Mouse (Mus musculus): ENCODE measurements at regions not wholly inside any gene's neighbourhood (a gene's known extent, or its start where the extent isn't known, plus 50 kb on each side); places are given as distances from the start of the nearest gene placed in this dataset.

- Histone ChIP-seq H3K27me3 (ENCODE audit: control insufficient read depth, insufficient read depth, low read length) (no peaks in the 10 kb centered on the region), H3K4me2 (ENCODE audit: low read depth, low read length) (no peak overlapping the region), H3K4me1 (ENCODE audit: control insufficient read depth, insufficient read depth) (0 out of 2 replicates have a peak, but pooled peaks cover 9% of the 10 kb centered on the region), H3K4me3 (ENCODE audit: low read depth, low read length) (no peak overlapping the region), H3K27ac (ENCODE audit: low read depth) (no peak overlapping the region), H3K36me3 (replicated peaks; ENCODE audit: control insufficient read depth, insufficient read depth, low read length) (no peaks in the 10 kb centered on the region), H3K9ac (replicated peaks; ENCODE audit: low read depth, low read length) (no peak overlapping the region), H3K9me3 (replicated peaks; ENCODE audit: control insufficient read depth, low read length) (no peaks in the 10 kb centered on the region)
- DNase-seq (ENCODE audit: low spot score) (no peak), ATAC-seq (ENCODE audit: insufficient read depth, low read depth) (no peak)
- WGBS, result 57% methylated on average over 13 of the region's 13 CpGs
- TF ChIP-seq CTCF (IDR thresholded peaks at IDR 0.05; ENCODE audit: low read depth), result no peak
- no peak for TF ChIP-seq EP300 (IDR thresholded peaks at IDR 0.05; ENCODE audit: low read depth)
Measured at GRCm38 (mm10) chr3:52600581-52600980, 332.4 kb downstream of the Foxo1 start.

GRCm38 (mm10) chr3:52600146-52600545 lies 332.0 kb downstream of the Foxo1 start:
- H3K9me3 ChIP-seq (replicated peaks; ENCODE audit: control insufficient read depth, low read length), result no peaks in the 10 kb centered on the region

GRCm38 (mm10) chr3:52586418-52586817 lies 318.3 kb downstream of the Foxo1 start:
- no peaks in the 10 kb centered on the region for H3K27me3 ChIP-seq (ENCODE audit: control insufficient read depth, insufficient read depth, low read length)
- DNase-seq (ENCODE audit: low spot score) (no peak), ATAC-seq (ENCODE audit: insufficient read depth, low read depth) (no peak)
- no peaks in the 10 kb centered on the region for H3K9me3 ChIP-seq (replicated peaks; ENCODE audit: control insufficient read depth, low read length)
- TF ChIP-seq EP300 (IDR thresholded peaks at IDR 0.05; ENCODE audit: low read depth) (no peak), CTCF (IDR thresholded peaks at IDR 0.05; ENCODE audit: low read depth) (no peak)
- no peaks in the 10 kb centered on the region for H3K4me1 ChIP-seq (ENCODE audit: control insufficient read depth, insufficient read depth)
- WGBS, result 93% methylated on average over 4 of the region's 4 CpGs
- H3K36me3 ChIP-seq (replicated peaks; ENCODE audit: control insufficient read depth, insufficient read depth, low read length), result no peaks in the 10 kb centered on the region
- H3K4me3 ChIP-seq (ENCODE audit: low read depth, low read length), result no peak overlapping the region
- H3K9ac ChIP-seq (replicated peaks; ENCODE audit: low read depth, low read length), result no peak overlapping the region
- no peak overlapping the region for H3K4me2 ChIP-seq (ENCODE audit: low read depth, low read length)
- no peak overlapping the region for H3K27ac ChIP-seq (ENCODE audit: low read depth)

More at GRCm38 (mm10) chr3:52600146-52600545, 332.0 kb downstream of the Foxo1 start:
- 0 out of 2 replicates have a peak, but pooled peaks cover 9% of the 10 kb centered on the region for H3K4me1 ChIP-seq (ENCODE audit: control insufficient read depth, insufficient read depth)
- no peak overlapping the region for H3K4me3 ChIP-seq (ENCODE audit: low read depth, low read length)
- DNase-seq (ENCODE audit: low spot score) (no peak), ATAC-seq (ENCODE audit: insufficient read depth, low read depth) (no peak)
- H3K9ac ChIP-seq (replicated peaks; ENCODE audit: low read depth, low read length), result no peak overlapping the region
- TF ChIP-seq EP300 (IDR thresholded peaks at IDR 0.05; ENCODE audit: low read depth) (no peak), CTCF (IDR thresholded peaks at IDR 0.05; ENCODE audit: low read depth) (no peak)
- peak overlapping the region; percentile 15; the same call in 1 of the 2 replicates for H3K27ac ChIP-seq (ENCODE audit: low read depth)
- H3K27me3 ChIP-seq (ENCODE audit: control insufficient read depth, insufficient read depth, low read length), result no peaks in the 10 kb centered on the region
- H3K36me3 ChIP-seq (replicated peaks; ENCODE audit: control insufficient read depth, insufficient read depth, low read length), result no peaks in the 10 kb centered on the region
- WGBS, result 85% methylated on average over 4 of the region's 4 CpGs
- H3K4me2 ChIP-seq (ENCODE audit: low read depth, low read length), result no peak overlapping the region

- no peaks in the 10 kb centered on the region for H3K9me3 ChIP-seq (replicated peaks; ENCODE audit: control insufficient read depth, low read length)
- TF ChIP-seq EP300 (IDR thresholded peaks at IDR 0.05; ENCODE audit: low read depth) (no peak), CTCF (IDR thresholded peaks at IDR 0.05; ENCODE audit: low read depth) (no peak)
- no peak overlapping the region for H3K4me3 ChIP-seq (ENCODE audit: low read depth, low read length)
- H3K9ac ChIP-seq (replicated peaks; ENCODE audit: low read depth, low read length), result no peak overlapping the region
- no peak overlapping the region for H3K27ac ChIP-seq (ENCODE audit: low read depth)
- 68% methylated on average over 3 of the region's 3 CpGs for WGBS
- H3K36me3 ChIP-seq (replicated peaks; ENCODE audit: control insufficient read depth, insufficient read depth, low read length), result no peaks in the 10 kb centered on the region
- no peak overlapping the region for H3K4me2 ChIP-seq (ENCODE audit: low read depth, low read length)
- DNase-seq (ENCODE audit: low spot score), result no peak
- ATAC-seq (ENCODE audit: insufficient read depth, low read depth), result no peak
- no peaks in the 10 kb centered on the region for H3K4me1 ChIP-seq (ENCODE audit: control insufficient read depth, insufficient read depth)
- no peaks in the 10 kb centered on the region for H3K27me3 ChIP-seq (ENCODE audit: control insufficient read depth, insufficient read depth, low read length)
Measured at GRCm38 (mm10) chr3:52579917-52580316, 311.8 kb downstream of the Foxo1 start.

GRCm38 (mm10) chr3:52579096-52579495 lies 311.0 kb downstream of the Foxo1 start:
- no peak for ATAC-seq (ENCODE audit: insufficient read depth, low read depth)
- WGBS, result 81% methylated on average over 3 of the region's 3 CpGs
- TF ChIP-seq CTCF (IDR thresholded peaks at IDR 0.05; ENCODE audit: low read depth) (no peak), EP300 (IDR thresholded peaks at IDR 0.05; ENCODE audit: low read depth) (no peak)
- no peak overlapping the region for H3K9ac ChIP-seq (replicated peaks; ENCODE audit: low read depth, low read length)
- no peaks in the 10 kb centered on the region for H3K36me3 ChIP-seq (replicated peaks; ENCODE audit: control insufficient read depth, insufficient read depth, low read length)
- no peaks in the 10 kb centered on the region for H3K4me1 ChIP-seq (ENCODE audit: control insufficient read depth, insufficient read depth)
- no peaks in the 10 kb centered on the region for H3K9me3 ChIP-seq (replicated peaks; ENCODE audit: control insufficient read depth, low read length)
- no peak overlapping the region for H3K4me3 ChIP-seq (ENCODE audit: low read depth, low read length)
- H3K4me2 ChIP-seq (ENCODE audit: low read depth, low read length), result no peak overlapping the region
- no peak overlapping the region for H3K27ac ChIP-seq (ENCODE audit: low read depth)
- no peak for DNase-seq (ENCODE audit: low spot score)
- no peaks in the 10 kb centered on the region for H3K27me3 ChIP-seq (ENCODE audit: control insufficient read depth, insufficient read depth, low read length)

- TF ChIP-seq EP300 (IDR thresholded peaks at IDR 0.05; ENCODE audit: low read depth) (no peak), CTCF (IDR thresholded peaks at IDR 0.05; ENCODE audit: low read depth) (no peak)
- DNase-seq (ENCODE audit: low spot score), result no peak
- no peaks in the 10 kb centered on the region for H3K9me3 ChIP-seq (replicated peaks; ENCODE audit: control insufficient read depth, low read length)
- no peak overlapping the region for H3K4me2 ChIP-seq (ENCODE audit: low read depth, low read length)
- no peaks in the 10 kb centered on the region for H3K4me1 ChIP-seq (ENCODE audit: control insufficient read depth, insufficient read depth)
- H3K4me3 ChIP-seq (ENCODE audit: low read depth, low read length), result no peak overlapping the region
- H3K27ac ChIP-seq (ENCODE audit: low read depth), result no peak overlapping the region
- WGBS, result 59% methylated on average over 6 of the region's 6 CpGs
- H3K9ac ChIP-seq (replicated peaks; ENCODE audit: low read depth, low read length), result no peak overlapping the region
- H3K36me3 ChIP-seq (replicated peaks; ENCODE audit: control insufficient read depth, insufficient read depth, low read length), result no peaks in the 10 kb centered on the region
- H3K27me3 ChIP-seq (ENCODE audit: control insufficient read depth, insufficient read depth, low read length), result no peaks in the 10 kb centered on the region
- no peak for ATAC-seq (ENCODE audit: insufficient read depth, low read depth)
Measured at GRCm38 (mm10) chr3:52576703-52577244, 308.6 kb downstream of the Foxo1 start.
